Mouse (Mus musculus): ENCODE results near the gene Stmn1. TPM values are rescaled to one million over a fixed set of nuclear protein-coding genes. Genes with fewer than 3 reads are reported as not detected.

The Stmn1 gene
- polyA plus RNA-seq, 1 experiment from 2014 or later: 1,595 TPM

GRCm38 (mm10) chr4:134518541-134518940, 50.4 kb downstream of the Stmn1 start:
- Histone ChIP-seq H3K27ac (ENCODE audit: low read length) (no peak overlapping the region), H3K9me3 (ENCODE audit: low read length) (no peaks in the 10 kb centered on the region), H3K4me1 (ENCODE audit: insufficient read depth, low read length) (no peaks in the 10 kb centered on the region), H3K27me3 (ENCODE audit: insufficient read depth, low read length) (no peaks in the 10 kb centered on the region), H3K36me3 (ENCODE audit: insufficient read depth, low read length) (peaks cover 4% of the 10 kb centered on the region; the same call in 1 of the 2 replicates), H3K9ac (replicated peaks; ENCODE audit: low read length) (no peak overlapping the region), H3K4me2 (replicated peaks; ENCODE audit: low read depth, low read length) (no peak overlapping the region), H3K4me3 (ENCODE audit: low read length) (no peak overlapping the region)
- WGBS: 91% methylated on average over 4 of the region's 4 CpGs
- no peak for ATAC-seq (ENCODE audit: low FRiP score, low TSS enrichment)

GRCm38 (mm10) chr4:134519281-134519680, 51.2 kb downstream of the Stmn1 start:
- Histone ChIP-seq H3K9ac (replicated peaks; ENCODE audit: low read length) (no peak overlapping the region), H3K4me2 (replicated peaks; ENCODE audit: low read depth, low read length) (no peak overlapping the region), H3K36me3 (ENCODE audit: insufficient read depth, low read length) (peaks cover 4% of the 10 kb centered on the region; the same call in 1 of the 2 replicates), H3K4me1 (ENCODE audit: insufficient read depth, low read length) (no peaks in the 10 kb centered on the region), H3K27ac (ENCODE audit: low read length) (no peak overlapping the region), H3K27me3 (ENCODE audit: insufficient read depth, low read length) (no peaks in the 10 kb centered on the region), H3K9me3 (ENCODE audit: low read length) (no peaks in the 10 kb centered on the region), H3K4me3 (ENCODE audit: low read length) (no peak overlapping the region)
- ATAC-seq (ENCODE audit: low FRiP score, low TSS enrichment): no peak

Small RNA genes lying within 50 kb of the gene (microRNA-seq; reads per million reads assigned to microRNA genes)
- gene Gm23634: 2.4 reads per million, percentile 10 among the genes with 10 or more reads in this experiment

Other genes starting within 250 kb of the Stmn1 start
- gene Catsper4, start 240.9 kb upstream of the Stmn1 start, polyA plus RNA-seq (2015; fragmentation: Nextera tagmentation; extraction: Ambion mirVana): 0.24 and 0.35 TPM in 2 replicates
- gene Cnksr1, start 229.9 kb upstream of the Stmn1 start, polyA plus RNA-seq (2015; fragmentation: Nextera tagmentation; extraction: Ambion mirVana): 9.6 and 10.9 TPM in 2 replicates
- 0.62 and 0.67 TPM in 2 replicates for gene E130218I03Rik, start 224.7 kb upstream of the Stmn1 start, polyA plus RNA-seq (2015; fragmentation: Nextera tagmentation; extraction: Ambion mirVana)
- 15.0 and 15.8 TPM in 2 replicates for gene Zfp593, start 222.7 kb upstream of the Stmn1 start, polyA plus RNA-seq (2015; fragmentation: Nextera tagmentation; extraction: Ambion mirVana)
- not detected in 2 replicates for gene Gm30191, start 221.4 kb upstream of the Stmn1 start, polyA plus RNA-seq (2015; fragmentation: Nextera tagmentation; extraction: Ambion mirVana)
- gene Grrp1, start 214.2 kb upstream of the Stmn1 start, polyA plus RNA-seq (2015; fragmentation: Nextera tagmentation; extraction: Ambion mirVana): 12.2 and 12.8 TPM in 2 replicates
- 19.2 and 20.2 TPM in 2 replicates for gene Pdik1l, start 180.4 kb upstream of the Stmn1 start, polyA plus RNA-seq (2015; fragmentation: Nextera tagmentation; extraction: Ambion mirVana)
- gene Trim63, start 153.2 kb upstream of the Stmn1 start, polyA plus RNA-seq (2015; fragmentation: Nextera tagmentation; extraction: Ambion mirVana): 3.3 and 4.1 TPM in 2 replicates
- 0.92 and 1.4 TPM in 2 replicates for gene Slc30a2, start 125.1 kb upstream of the Stmn1 start, polyA plus RNA-seq (2015; fragmentation: Nextera tagmentation; extraction: Ambion mirVana)
- 0.32 and 0.61 TPM in 2 replicates for gene Extl1, start 84.5 kb upstream of the Stmn1 start, polyA plus RNA-seq (2015; fragmentation: Nextera tagmentation; extraction: Ambion mirVana)
- 19.5 and 20.1 TPM in 2 replicates for gene Pafah2, start 72.0 kb upstream of the Stmn1 start, polyA plus RNA-seq (2015; fragmentation: Nextera tagmentation; extraction: Ambion mirVana)
- gene Paqr7, start 28.4 kb downstream of the Stmn1 start, polyA plus RNA-seq (2015; fragmentation: Nextera tagmentation; extraction: Ambion mirVana): 3.3 and 4.4 TPM in 2 replicates
- 15.1 and 16.3 TPM in 2 replicates for gene Aunip, start 42.7 kb downstream of the Stmn1 start, polyA plus RNA-seq (2015; fragmentation: Nextera tagmentation; extraction: Ambion mirVana)
- gene Mtfr1l, start 67.1 kb downstream of the Stmn1 start, polyA plus RNA-seq (2015; fragmentation: Nextera tagmentation; extraction: Ambion mirVana): 126 and 127 TPM in 2 replicates
- gene Selenon, start 83.8 kb downstream of the Stmn1 start, polyA plus RNA-seq (2015; fragmentation: Nextera tagmentation; extraction: Ambion mirVana): 9.5 and 9.7 TPM in 2 replicates
- 3.5 and 3.7 TPM in 2 replicates for gene Man1c1, start 236.0 kb downstream of the Stmn1 start, polyA plus RNA-seq (2015; fragmentation: Nextera tagmentation; extraction: Ambion mirVana)

Data from kidney, embryonic 16.5 days (tissue).